Mouse (Mus musculus) cerebellum, adult 18-20 months (tissue): Measurements from ENCODE around the gene Pcnp.
"Not testable (repeated sequence)": the region's sequence is repeated elsewhere in the genome, so short reads cannot be mapped to it uniquely, and the experiment has no call there.

Experiments used
- DNase-seq, 2 experiments: peaks; one replicate each; pipeline ENCODE4 v3.0.0; 2021

The Pcnp gene

GRCm38 (mm10) chr16:55966212-55966871 is 63.2 kb downstream of the Pcnp start, which contains the start of gene Rpl24:
Gene Rpl24 (plus strand): TSS chr16:55966275.
- DNase-seq, result peak; percentile 96

- peak in 1 of 2 experiments; percentile 44 for DNase-seq
Measured at GRCm38 (mm10) chr16:55964126-55964949, 65.2 kb downstream of the Pcnp start.

GRCm38 (mm10) chr16:55963068-55963467 is 66.5 kb downstream of the Pcnp start:
- not testable (repeated sequence) for DNase-seq
